Mouse (Mus musculus) ES-E14 (cell line): ENCODE results near the gene S100a4. TPM values are rescaled to one million over a fixed set of nuclear protein-coding genes. Genes with fewer than 3 reads are reported as not detected.

Experiments
- DNase-seq: peaks from one replicate; pipeline ENCODE4 v3.0.0-alpha.2; 2013; ENCODE audit warnings: low read depth, low spot score
- H3K27ac ChIP-seq: 2 replicates; pipeline ENCODE4 v1.5.1; 2012; ENCODE audit warnings: low read depth, mild to moderate bottlenecking, low read length, moderate library complexity, mixed read lengths; ENCODE audit not compliant: poor library complexity, insufficient read depth, severe bottlenecking
- H3K36me3 ChIP-seq: 2 replicates; pipeline ENCODE4 v1.6.1; 2012; ENCODE audit warnings: mild to moderate bottlenecking, low read length, moderate library complexity, mixed read lengths; ENCODE audit not compliant: control insufficient read depth, poor library complexity, insufficient read depth, severe bottlenecking
- H3K4me1 ChIP-seq, 2 experiments: fragments of 150-350 bp in 1 of 2; sonication (generic) in 1 of 2; 2 replicates each; pipeline ENCODE4 v1.6.1; 2012; ENCODE audit warnings: low read length in 2 of 2, mild to moderate bottlenecking in 1 of 2, mixed read lengths in 1 of 2; ENCODE audit not compliant: control insufficient read depth in 2 of 2, insufficient read depth in 2 of 2, poor library complexity in 1 of 2
- H3K4me3 ChIP-seq, 2 experiments: fragments of 150-350 bp in 1 of 2; sonication (generic) in 1 of 2; 2 replicates each; pipeline ENCODE4 v1.5.1; 2012; ENCODE audit warnings: low read length in 2 of 2, low read depth in 1 of 2, mild to moderate bottlenecking in 1 of 2, mixed read lengths in 1 of 2; ENCODE audit not compliant: insufficient read depth in 1 of 2, poor library complexity in 1 of 2, severe bottlenecking in 1 of 2
- H3K9ac ChIP-seq: 2 replicates; pipeline ENCODE4 v1.6.1; 2012; ENCODE audit warnings: low read depth, mild to moderate bottlenecking, low read length, mixed read lengths; ENCODE audit not compliant: poor library complexity, insufficient read depth, severe bottlenecking
- H3K9me3 ChIP-seq: fragments of 150-350 bp; sonication (generic); 2 replicates; pipeline ENCODE4 v1.6.1; 2012; ENCODE audit warnings: low read depth, mild to moderate bottlenecking, low read length; ENCODE audit not compliant: control insufficient read depth, insufficient read depth
- CHD2 ChIP-seq: IDR thresholded peaks from 2 replicates; pipeline ENCODE4 v1.6.1; 2014; ENCODE audit warnings: mild to moderate bottlenecking, low read depth, low read length, inconsistent platforms
- HCFC1 ChIP-seq: IDR thresholded peaks from 2 replicates; pipeline ENCODE4 v1.6.1; 2012; ENCODE audit warnings: low read length, inconsistent platforms, borderline replicate concordance; ENCODE audit not compliant: insufficient read depth
- MAFK ChIP-seq: IDR thresholded peaks from 2 replicates; pipeline ENCODE4 v1.6.1; 2014; ENCODE audit warnings: mild to moderate bottlenecking, low read depth, low read length, inconsistent platforms; ENCODE audit not compliant: insufficient read depth
- ZC3H11A ChIP-seq: IDR thresholded peaks from 2 replicates; pipeline ENCODE4 v1.6.1; 2012; ENCODE audit warnings: low read depth, mild to moderate bottlenecking, inconsistent platforms, low read length, borderline replicate concordance
- ZNF384 ChIP-seq: IDR thresholded peaks from 2 replicates; pipeline ENCODE4 v1.6.1; 2012; ENCODE audit warnings: low read depth, low read length, inconsistent platforms
- in situ Hi-C, 2 experiments: fragments of 600-800 bp; cut with MboI; formaldehyde crosslinking; loops; one replicate each; pipeline ENCODE4 v1.15.1; 2025; ENCODE audit warnings: low sequenced_read_pairs in 2 of 2, inconsistent platforms in 1 of 2; ENCODE audit not compliant: unreplicated experiment in 2 of 2
- total RNA-seq: library from RNA; depleted of rRNA; stranded (reverse); fragments of 300-350 nt; gene quantifications from 2 replicates; pipeline ENCODE4 v1.2.3, GENCODE M21; 2012

Gene S100a4
- total RNA-seq, 1 experiment = 6.9 TPM

DNA sequence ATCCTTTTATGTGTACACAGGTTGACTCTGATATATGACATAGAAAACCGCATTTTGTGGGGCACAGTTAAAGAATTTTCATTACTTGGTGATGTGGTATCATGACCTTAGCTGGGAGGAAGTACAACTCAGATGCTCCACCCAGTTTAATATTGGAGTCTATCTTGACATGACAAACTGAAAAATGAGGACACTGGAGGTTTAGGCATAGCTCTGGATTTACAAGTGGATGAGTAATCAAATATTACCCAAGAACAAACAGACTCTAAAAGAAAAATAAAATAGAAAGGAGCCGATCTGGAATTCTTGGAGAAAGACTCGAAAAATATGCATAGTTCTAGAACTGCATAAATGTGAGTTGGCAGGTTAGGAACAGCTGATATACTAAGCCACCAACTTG lies 28.3 kb upstream of the S100a4 start:
- Histone ChIP-seq H3K27ac (no peak overlapping the region), H3K36me3 (no peaks in the 10 kb centered on the region), H3K4me1 (no peaks in the 10 kb centered on the region), H3K9me3 (no peaks in the 10 kb centered on the region), H3K9ac (no peak overlapping the region), H3K4me3 (no peak overlapping the region)
- DNase-seq = no peak
- in situ Hi-C loops = no loop called here
- no peak for TF ChIP-seq HCFC1
- no peak for TF ChIP-seq ZNF384
- TF ChIP-seq ZC3H11A = no peak
- no peak for TF ChIP-seq CHD2
- TF ChIP-seq MAFK = no peak

DNA sequence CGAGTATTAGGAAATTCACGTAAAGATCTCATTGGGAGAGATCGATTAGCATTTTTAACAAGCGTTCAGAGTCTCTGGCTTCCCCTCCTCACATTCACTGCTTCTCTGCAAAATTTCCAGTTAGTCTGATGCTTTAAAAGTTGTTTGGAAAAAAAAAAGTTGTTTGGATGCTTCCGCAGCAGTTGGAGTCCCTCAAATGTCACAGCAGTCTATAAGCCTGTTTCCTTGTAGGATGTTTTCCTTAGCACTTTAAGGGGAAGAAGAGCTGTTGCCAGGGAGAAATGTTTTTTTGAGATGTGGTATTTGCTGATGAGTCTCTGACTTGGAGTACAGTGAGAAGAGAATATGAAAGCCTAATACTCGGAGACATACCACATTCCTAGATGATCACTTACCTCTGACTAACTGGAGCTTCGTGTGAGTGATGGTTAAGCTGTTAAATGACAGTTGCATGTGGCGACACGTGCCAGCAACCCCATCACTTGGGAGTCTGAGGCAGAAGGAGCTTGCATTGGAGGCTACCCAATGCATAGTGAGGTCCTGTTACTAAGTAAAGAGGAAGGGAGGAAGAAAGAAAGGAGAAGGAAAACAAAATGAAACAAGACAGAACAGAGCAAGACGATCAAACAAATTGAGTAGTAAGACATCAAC lies 27.1 kb upstream of the S100a4 start:
- TF ChIP-seq ZC3H11A (no peak), CHD2 (no peak), HCFC1 (no peak), MAFK (no peak), ZNF384 (no peak)
- H3K9me3 ChIP-seq = no peaks in the 10 kb centered on the region
- no peak overlapping the region for H3K27ac ChIP-seq
- H3K36me3 ChIP-seq = no peaks in the 10 kb centered on the region
- H3K9ac ChIP-seq = no peak overlapping the region
- in situ Hi-C loops = no loop called here
- no peak for DNase-seq
- H3K4me1 ChIP-seq = no peaks in the 10 kb centered on the region
- no peak overlapping the region for H3K4me3 ChIP-seq

DNA sequence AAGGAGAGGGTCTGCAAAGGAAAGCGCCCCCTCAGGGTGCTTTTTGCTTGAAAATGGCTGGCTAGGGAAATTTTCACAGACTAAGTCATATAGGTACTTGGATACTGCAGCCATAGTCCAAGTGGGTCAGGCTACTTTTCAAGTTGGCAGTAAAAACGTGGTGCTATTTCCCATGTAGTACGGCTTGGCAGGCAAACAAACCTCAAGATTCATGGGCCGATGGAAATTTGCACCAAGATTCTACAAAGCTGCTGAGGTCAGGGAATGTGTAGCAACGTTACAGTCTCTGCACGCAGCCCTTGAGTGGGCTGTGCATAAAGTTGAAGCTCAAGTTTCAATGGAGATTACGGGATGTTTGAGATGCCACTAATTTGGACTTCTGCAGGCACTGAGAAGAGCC lies 24.1 kb upstream of the S100a4 start:
- in situ Hi-C loops = no loop called here
- H3K9ac ChIP-seq = no peak overlapping the region
- DNase-seq = no peak
- no peaks in the 10 kb centered on the region for H3K4me1 ChIP-seq
- no peaks in the 10 kb centered on the region for H3K9me3 ChIP-seq
- no peaks in the 10 kb centered on the region for H3K36me3 ChIP-seq
- TF ChIP-seq CHD2 (no peak), HCFC1 (no peak), ZNF384 (no peak), MAFK (no peak), ZC3H11A (no peak)
- H3K27ac ChIP-seq = no peak overlapping the region
- no peak overlapping the region for H3K4me3 ChIP-seq

DNA sequence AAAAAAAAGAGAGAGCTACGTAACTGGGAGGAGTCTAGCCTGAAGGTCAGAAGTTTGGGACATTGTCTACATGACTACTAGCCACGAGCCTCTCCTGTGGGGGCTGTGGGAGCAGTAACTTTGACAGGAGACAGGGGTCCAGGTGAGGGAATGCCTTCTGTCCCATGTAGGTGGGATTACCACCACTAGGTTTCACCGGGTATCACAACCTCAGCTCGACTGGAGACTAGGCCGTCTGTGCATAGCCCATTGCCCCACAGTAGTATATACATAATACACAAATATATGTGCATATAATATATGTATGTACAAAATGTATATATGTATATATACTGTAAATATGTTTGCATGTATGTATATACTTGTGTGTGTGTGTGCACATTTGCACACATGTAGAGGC lies 22.4 kb upstream of the S100a4 start:
- Histone ChIP-seq H3K4me3 (no peak overlapping the region), H3K9me3 (no peaks in the 10 kb centered on the region), H3K27ac (no peak overlapping the region), H3K9ac (no peak overlapping the region), H3K36me3 (no peaks in the 10 kb centered on the region), H3K4me1 (peaks cover 0 to 4% of the 10 kb centered on the region in 2 experiments; a peak in 1 of 4 replicates)
- in situ Hi-C loops = no loop called here
- no peak for DNase-seq
- TF ChIP-seq ZC3H11A = no peak
- no peak for TF ChIP-seq ZNF384
- TF ChIP-seq HCFC1 = no peak

DNA sequence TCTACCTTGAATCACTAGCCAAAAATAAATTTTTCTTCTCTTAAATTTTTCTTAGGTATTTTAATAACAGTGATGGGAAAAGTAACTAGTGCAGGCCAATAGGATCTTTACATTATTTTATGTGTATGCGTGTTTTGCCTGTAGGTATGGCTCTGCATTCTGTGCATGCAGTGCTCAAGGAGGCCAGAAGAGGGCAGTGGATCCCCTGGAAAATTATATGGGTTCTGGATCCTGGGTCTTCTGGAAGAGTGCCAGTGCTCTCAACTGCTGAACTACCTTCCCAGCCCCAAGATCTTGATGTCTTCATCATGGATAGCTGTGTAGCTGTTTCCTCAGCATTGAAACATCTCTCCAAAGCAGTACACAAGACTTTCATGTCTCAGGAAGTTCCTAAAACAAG lies 21.4 kb upstream of the S100a4 start:
- H3K4me3 ChIP-seq = no peak overlapping the region
- DNase-seq = no peak
- in situ Hi-C loops = no loop called here

More for the DNA sequence above, 21.4 kb upstream of the S100a4 start:
- no peak overlapping the region for H3K27ac ChIP-seq
- H3K36me3 ChIP-seq = no peaks in the 10 kb centered on the region
- H3K9ac ChIP-seq = no peak overlapping the region
- TF ChIP-seq HCFC1 (no peak), ZC3H11A (peak; percentile 57)
- H3K4me1 ChIP-seq = peaks cover 0 to 11% of the 10 kb centered on the region in 2 experiments; a peak in 1 of 4 replicates
- no peaks in the 10 kb centered on the region for H3K9me3 ChIP-seq
